Comparison of ENCODE assay signal across 8 mouse cellular contexts in the genomic region with DNA sequence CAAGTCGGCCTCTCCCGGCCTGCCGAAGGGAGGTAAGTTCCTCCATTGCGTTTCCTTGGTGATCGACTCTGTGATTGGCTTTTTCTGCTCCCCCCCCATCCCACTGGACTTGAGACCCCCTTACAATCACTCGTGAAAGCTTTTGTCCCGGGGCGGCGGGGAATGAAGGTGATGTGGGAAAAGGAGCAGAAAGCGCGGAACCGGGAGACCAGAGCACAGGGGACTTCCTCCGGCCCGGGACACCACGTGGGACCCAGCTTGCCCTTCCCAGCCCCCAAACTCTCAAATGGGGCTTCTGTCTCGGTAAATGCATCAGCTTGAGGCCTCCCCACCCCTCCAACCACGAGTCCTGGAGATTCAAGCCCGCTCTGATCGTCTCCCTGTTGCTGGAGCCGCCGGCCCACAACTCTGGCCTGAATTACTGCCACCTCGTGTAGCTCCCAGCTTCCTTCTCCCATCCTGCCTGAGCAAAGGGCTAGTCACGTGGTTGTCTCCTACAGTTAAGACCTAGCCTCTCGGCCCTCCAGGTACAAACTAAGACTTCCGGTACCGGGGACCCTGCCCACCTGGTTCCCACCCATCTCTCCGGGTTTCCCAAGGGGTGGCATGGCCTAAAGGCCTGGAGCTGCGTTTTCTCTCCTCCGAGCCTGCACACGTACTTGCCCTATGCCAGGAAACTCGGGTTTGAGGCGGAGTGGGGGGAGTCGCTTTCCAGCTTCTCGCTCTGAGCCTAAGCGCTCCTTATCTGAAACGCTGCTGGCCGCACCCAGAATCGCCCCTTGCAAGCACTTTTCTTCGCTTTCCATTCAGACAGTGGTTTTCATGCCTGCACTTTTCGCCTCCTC. TPM values are rescaled to one million over a fixed set of nuclear protein-coding genes. Genes with fewer than 3 reads are reported as not detected.
DNase-seq lines count a peak whose midpoint lies in the region; ATAC-seq and TF ChIP-seq lines count a peak whose summit lies in the region.

No protein-coding gene starts in this region.

- TF ChIP-seq CTCF in E14TG2a.4 (conservative IDR thresholded peaks at IDR 0.05; ENCODE audit: low read length), result no peak
- TF ChIP-seq CTCF in thymus, adult 2 months (IDR thresholded peaks at IDR 0.05; ENCODE audit: borderline replicate concordance, control insufficient read depth, extremely low read depth, insufficient read depth, low read length, poor library complexity), result 0 out of 2 replicates have a peak, but pooled peaks have one; percentile 25

- peak; percentile 56 for DNase-seq in adrenal gland, postnatal 25 days
- peak; percentile 94 for DNase-seq in heart, embryonic 10.5 days (ENCODE audit: low spot score)
- peak; percentile 73 to 76 for DNase-seq in kidney, adult 8-10 months
- DNase-seq in lung, adult 18-20 months, result peak; percentile 69 to 73
- peak; percentile 50 for DNase-seq in thymus, adult 2 months

- no peaks in the 10 kb centered on the region for H3K27me3 ChIP-seq in E14TG2a.4 (ENCODE audit: insufficient read depth, low read length)
- H3K27me3 ChIP-seq in embryonic facial prominence, embryonic 12.5 days, result no peaks in the 10 kb centered on the region
- H3K27me3 ChIP-seq in heart, embryonic 10.5 days (ENCODE audit: insufficient read depth, poor library complexity, severe bottlenecking), result no peaks in the 10 kb centered on the region
- H3K27me3 ChIP-seq in neural tube, embryonic 13.5 days, result no peaks in the 10 kb centered on the region
- no peaks in the 10 kb centered on the region for H3K27me3 ChIP-seq in thymus, adult 2 months (ENCODE audit: control insufficient read depth, insufficient read depth, low read length)

- H3K9me3 ChIP-seq in E14TG2a.4 (ENCODE audit: low read length), result no peaks in the 10 kb centered on the region
- no peaks in the 10 kb centered on the region for H3K9me3 ChIP-seq in embryonic facial prominence, embryonic 12.5 days
- no peaks in the 10 kb centered on the region for H3K9me3 ChIP-seq in heart, embryonic 10.5 days
- no peaks in the 10 kb centered on the region for H3K9me3 ChIP-seq in neural tube, embryonic 13.5 days

- under 1% methylated on average over 40 of the region's 40 CpGs for WGBS in embryonic facial prominence, embryonic 12.5 days
- WGBS in heart, embryonic 10.5 days, result under 1% methylated on average over 40 of the region's 40 CpGs
- WGBS in neural tube, embryonic 13.5 days, result under 1% methylated on average over 40 of the region's 40 CpGs
- WGBS in thymus, adult 2 months, result under 1% methylated on average over 40 of the region's 40 CpGs

- peak overlapping the region; percentile 93 for H3K27ac ChIP-seq in embryonic facial prominence, embryonic 12.5 days
- peak overlapping the region; percentile 95 for H3K27ac ChIP-seq in heart, embryonic 10.5 days
- peak overlapping the region; percentile 78 for H3K27ac ChIP-seq in neural tube, embryonic 13.5 days (replicated peaks)
- H3K27ac ChIP-seq in thymus, adult 2 months (ENCODE audit: control insufficient read depth, insufficient read depth, low read length), result peak overlapping the region; percentile 60

- TF ChIP-seq POLR2A in thymus, adult 2 months (IDR thresholded peaks at IDR 0.05; ENCODE audit: control insufficient read depth, extremely low read depth, insufficient read depth, low read length, poor library complexity), result no peak

- peaks cover 34% of the 10 kb centered on the region for H3K36me3 ChIP-seq in E14TG2a.4 (ENCODE audit: insufficient read depth, low read length)
- H3K36me3 ChIP-seq in embryonic facial prominence, embryonic 12.5 days, result no peaks in the 10 kb centered on the region
- H3K36me3 ChIP-seq in heart, embryonic 10.5 days, result no peaks in the 10 kb centered on the region
- H3K36me3 ChIP-seq in neural tube, embryonic 13.5 days, result no peaks in the 10 kb centered on the region
- no peaks in the 10 kb centered on the region for H3K36me3 ChIP-seq in thymus, adult 2 months (ENCODE audit: control insufficient read depth, insufficient read depth, low read length)

- peak overlapping the region; percentile 62 for H3K4me2 ChIP-seq in embryonic facial prominence, embryonic 12.5 days (replicated peaks)
- peak overlapping the region; percentile 93 for H3K4me2 ChIP-seq in neural tube, embryonic 13.5 days

- peaks cover 57% of the 10 kb centered on the region for H3K4me1 ChIP-seq in E14TG2a.4 (replicated peaks; ENCODE audit: low read depth, low read length)
- peaks cover 34% of the 10 kb centered on the region for H3K4me1 ChIP-seq in embryonic facial prominence, embryonic 12.5 days
- peaks cover 32% of the 10 kb centered on the region for H3K4me1 ChIP-seq in heart, embryonic 10.5 days
- peaks cover 34% of the 10 kb centered on the region for H3K4me1 ChIP-seq in neural tube, embryonic 13.5 days (replicated peaks)
- H3K4me1 ChIP-seq in thymus, adult 2 months (replicated peaks; ENCODE audit: control insufficient read depth, insufficient read depth, low read length), result peaks cover 26% of the 10 kb centered on the region

- H3K4me3 ChIP-seq in E14TG2a.4 (replicated peaks; ENCODE audit: low read length), result peak overlapping the region; percentile 98
- peak overlapping the region; percentile 58 for H3K4me3 ChIP-seq in embryonic facial prominence, embryonic 12.5 days
- H3K4me3 ChIP-seq in heart, embryonic 10.5 days, result peak overlapping the region; percentile 77
- H3K4me3 ChIP-seq in neural tube, embryonic 13.5 days, result peak overlapping the region; percentile 52
- H3K4me3 ChIP-seq in thymus, adult 2 months (ENCODE audit: control insufficient read depth, insufficient read depth, low read length), result peak overlapping the region; percentile 80

- no peak for ATAC-seq in embryonic facial prominence, embryonic 12.5 days (ENCODE audit: insufficient number of reproducible peaks, insufficient read depth, low FRiP score, low TSS enrichment)
- no peak for ATAC-seq in neural tube, embryonic 13.5 days (ENCODE audit: low read depth)

- peak overlapping the region; percentile 70 for H3K9ac ChIP-seq in embryonic facial prominence, embryonic 12.5 days
- H3K9ac ChIP-seq in neural tube, embryonic 13.5 days, result peak overlapping the region; percentile 73

RNA-seq across cellular contexts. Expression of gene Set, which starts 5.3 kb away (rescaled TPM):
- 244 and 253 TPM in 2 replicates for total RNA-seq in adrenal gland, postnatal 25 days (2021)
- 644 and 679 TPM in 2 replicates for polyA plus RNA-seq in embryonic facial prominence, embryonic 12.5 days (2016; fragmentation: Nextera tagmentation; extraction: Ambion mirVana)
- polyA plus RNA-seq in heart, embryonic 10.5 days (2016; fragmentation: Nextera tagmentation; extraction: Ambion mirVana), result 341 and 570 TPM in 2 replicates
- 338 and 380 TPM in 2 replicates for polyA plus RNA-seq in neural tube, embryonic 13.5 days (2015; fragmentation: Nextera tagmentation; extraction: Ambion mirVana)
- 71.7 and 103 TPM in 2 replicates for polyA plus RNA-seq in thymus, adult 2 months (2012; rRNA removed)

RNA-seq across cellular contexts. Expression of gene Wdr34, which starts 13.8 kb away (rescaled TPM):
- 18.5 and 26.6 TPM in 2 replicates for total RNA-seq in adrenal gland, postnatal 25 days (2021)
- polyA plus RNA-seq in embryonic facial prominence, embryonic 12.5 days (2016; fragmentation: Nextera tagmentation; extraction: Ambion mirVana), result 43.9 and 46.0 TPM in 2 replicates
- polyA plus RNA-seq in heart, embryonic 10.5 days (2016; fragmentation: Nextera tagmentation; extraction: Ambion mirVana), result 17.7 and 22.3 TPM in 2 replicates
- 49.6 and 53.5 TPM in 2 replicates for polyA plus RNA-seq in neural tube, embryonic 13.5 days (2015; fragmentation: Nextera tagmentation; extraction: Ambion mirVana)
- polyA plus RNA-seq in thymus, adult 2 months (2012; rRNA removed), result 18.3 and 23.1 TPM in 2 replicates

RNA-seq across cellular contexts. Expression of gene Pkn3, which starts 15.0 kb away (rescaled TPM):
- 7.6 and 8.6 TPM in 2 replicates for total RNA-seq in adrenal gland, postnatal 25 days (2021)
- polyA plus RNA-seq in embryonic facial prominence, embryonic 12.5 days (2016; fragmentation: Nextera tagmentation; extraction: Ambion mirVana), result 9.3 and 11.6 TPM in 2 replicates
- polyA plus RNA-seq in heart, embryonic 10.5 days (2016; fragmentation: Nextera tagmentation; extraction: Ambion mirVana), result 13.8 and 17.7 TPM in 2 replicates
- polyA plus RNA-seq in neural tube, embryonic 13.5 days (2015; fragmentation: Nextera tagmentation; extraction: Ambion mirVana), result 1.8 and 2.7 TPM in 2 replicates
- polyA plus RNA-seq in thymus, adult 2 months (2012; rRNA removed), result 8.0 and 8.8 TPM in 2 replicates

RNA-seq across cellular contexts. Expression of gene Zdhhc12, which starts 31.0 kb away (rescaled TPM):
- 26.0 and 27.4 TPM in 2 replicates for total RNA-seq in adrenal gland, postnatal 25 days (2021)
- 26.8 and 27.7 TPM in 2 replicates for polyA plus RNA-seq in embryonic facial prominence, embryonic 12.5 days (2016; fragmentation: Nextera tagmentation; extraction: Ambion mirVana)
- 65.5 and 66.2 TPM in 2 replicates for polyA plus RNA-seq in heart, embryonic 10.5 days (2016; fragmentation: Nextera tagmentation; extraction: Ambion mirVana)
- polyA plus RNA-seq in neural tube, embryonic 13.5 days (2015; fragmentation: Nextera tagmentation; extraction: Ambion mirVana), result 26.5 and 32.5 TPM in 2 replicates
- 146 and 160 TPM in 2 replicates for polyA plus RNA-seq in thymus, adult 2 months (2012; rRNA removed)
